Mouse (Mus musculus) embryonic facial prominence, embryonic 14.5 days (tissue): ENCODE data around the gene Cdk14. TPM values are rescaled to one million over a fixed set of nuclear protein-coding genes. Genes with fewer than 3 reads are reported as not detected.

Experiments
- ATAC-seq: fragments of 200-750 bp; cut with Nextera tagmentation; 2 replicates; pipeline ENCODE4 v1.8.0; 2017; ENCODE audit warnings: low read depth, moderate number of reproducible peaks, moderate TSS enrichment
- DNase-seq: peaks from one replicate; pipeline ENCODE4 v3.0.0-alpha.2; 2015; ENCODE audit warnings: low spot score
- H3K27ac ChIP-seq: fragments of 300-500 bp; sonication (generic); replicated peaks from 2 replicates; pipeline ENCODE4 v1.5.1; 2014; ENCODE audit warnings: low read depth, mild to moderate bottlenecking, low read length, moderate library complexity
- H3K27me3 ChIP-seq: fragments of 300-500 bp; sonication (generic); replicated peaks from 2 replicates; pipeline ENCODE4 v1.6.1; 2014; ENCODE audit warnings: low read length; ENCODE audit not compliant: control insufficient read depth, insufficient read depth
- H3K36me3 ChIP-seq: fragments of 300-500 bp; sonication (generic); 2 replicates; pipeline ENCODE4 v1.6.1; 2014; ENCODE audit warnings: low read length, mixed read lengths; ENCODE audit not compliant: control insufficient read depth, insufficient read depth
- H3K4me1 ChIP-seq: fragments of 300-500 bp; sonication (generic); 2 replicates; pipeline ENCODE4 v1.6.1; 2014; ENCODE audit warnings: antibody characterized with exemption, low read length; ENCODE audit not compliant: control insufficient read depth, insufficient read depth
- H3K4me2 ChIP-seq: fragments of 300-500 bp; sonication (generic); 2 replicates; pipeline ENCODE4 v1.6.1; 2014; ENCODE audit warnings: low read depth, mild to moderate bottlenecking, low read length, moderate library complexity, mixed read lengths
- H3K4me3 ChIP-seq: fragments of 300-500 bp; sonication (generic); 2 replicates; pipeline ENCODE4 v1.5.1; 2014; ENCODE audit warnings: low read depth, mild to moderate bottlenecking, low read length
- H3K9ac ChIP-seq: fragments of 300-500 bp; sonication (generic); 2 replicates; pipeline ENCODE4 v1.6.1; 2014; ENCODE audit warnings: low read depth, mild to moderate bottlenecking, low read length, moderate library complexity, mixed read lengths
- H3K9me3 ChIP-seq: fragments of 300-500 bp; sonication (generic); 2 replicates; pipeline ENCODE4 v1.6.1; 2016; ENCODE audit warnings: low read length; ENCODE audit not compliant: control insufficient read depth
- WGBS: fragments of 180-500 bp; shearing (Covaris S2); extraction: QIAGEN DNeasy Blood & Tissue Kit; methylation state at CpG from one replicate; pipeline ENCODE4 v1.1.7; 2014; 5-methylcytosine and 5-hydroxymethylcytosine counted together
- polyA plus RNA-seq: library from polyadenylated mRNA; unstranded; fragments of >200 nt; fragmentation: Nextera tagmentation; extraction: Ambion mirVana; gene quantifications from 2 replicates; pipeline ENCODE4 v1.2.1, GENCODE M21; 2014

Cdk14 gene
- polyA plus RNA-seq, 1 experiment from 2014 or later: 33.8 TPM

- no peak for ATAC-seq
- no peaks in the 10 kb centered on the region; the same call in 1 of the 2 replicates for H3K4me1 ChIP-seq
- no peak overlapping the region for H3K4me3 ChIP-seq
- H3K9ac ChIP-seq: no peak overlapping the region
- no peaks in the 10 kb centered on the region for H3K36me3 ChIP-seq
- 66% methylated on average over 1 of the region's 1 CpGs for WGBS
- H3K27me3 ChIP-seq: no peaks in the 10 kb centered on the region
- no peak overlapping the region for H3K4me2 ChIP-seq
- H3K27ac ChIP-seq: no peak overlapping the region
- no peaks in the 10 kb centered on the region for H3K9me3 ChIP-seq
- DNase-seq: no peak
Measured at GRCm38 (mm10) chr5:5055494-5055893, 364.6 kb downstream of the Cdk14 start.

GRCm38 (mm10) chr5:5054270-5054669, 365.8 kb downstream of the Cdk14 start:
- Histone ChIP-seq H3K9ac (no peak overlapping the region), H3K4me2 (no peak overlapping the region), H3K27me3 (no peaks in the 10 kb centered on the region), H3K4me1 (no peaks in the 10 kb centered on the region; the same call in 1 of the 2 replicates), H3K9me3 (no peaks in the 10 kb centered on the region), H3K4me3 (no peak overlapping the region), H3K36me3 (no peaks in the 10 kb centered on the region), H3K27ac (no peak overlapping the region)
- DNase-seq (no peak), ATAC-seq (peak; percentile 70; the same call in 1 of the 2 replicates)
- WGBS: 46% methylated on average over 1 of the region's 1 CpGs

- DNase-seq (no peak), ATAC-seq (no peak)
- H3K36me3 ChIP-seq: no peaks in the 10 kb centered on the region
- no peaks in the 10 kb centered on the region for H3K27me3 ChIP-seq
- no peaks in the 10 kb centered on the region for H3K9me3 ChIP-seq
- 79% methylated on average over 5 of the region's 5 CpGs for WGBS
- H3K9ac ChIP-seq: no peak overlapping the region
- H3K4me3 ChIP-seq: no peak overlapping the region
- no peak overlapping the region for H3K27ac ChIP-seq
- H3K4me2 ChIP-seq: no peak overlapping the region
- 0 out of 2 replicates have a peak, but pooled peaks cover 2% of the 10 kb centered on the region for H3K4me1 ChIP-seq
Measured at GRCm38 (mm10) chr5:5044326-5044725, 375.8 kb downstream of the Cdk14 start.

- Histone ChIP-seq H3K4me3 (no peak overlapping the region), H3K27ac (no peak overlapping the region), H3K9ac (no peak overlapping the region), H3K4me1 (0 out of 2 replicates have a peak, but pooled peaks cover 2% of the 10 kb centered on the region), H3K27me3 (no peaks in the 10 kb centered on the region), H3K4me2 (no peak overlapping the region), H3K9me3 (no peaks in the 10 kb centered on the region), H3K36me3 (no peaks in the 10 kb centered on the region)
- ATAC-seq: peak; percentile 47; the same call in 1 of the 2 replicates
- WGBS: 67% methylated on average over 1 of the region's 1 CpGs
- peak; percentile 56 for DNase-seq
Measured at GRCm38 (mm10) chr5:5042735-5043134, 377.4 kb downstream of the Cdk14 start.

GRCm38 (mm10) chr5:5041480-5041879, 378.6 kb downstream of the Cdk14 start:
- no peaks in the 10 kb centered on the region for H3K9me3 ChIP-seq
- H3K27ac ChIP-seq: no peak overlapping the region
- H3K36me3 ChIP-seq: no peaks in the 10 kb centered on the region
- 67% methylated on average over 4 of the region's 4 CpGs for WGBS
- no peak for ATAC-seq
- peak; percentile 59 for DNase-seq
- no peak overlapping the region for H3K4me3 ChIP-seq
- no peaks in the 10 kb centered on the region for H3K27me3 ChIP-seq
- no peak overlapping the region for H3K9ac ChIP-seq
- 0 out of 2 replicates have a peak, but pooled peaks cover 2% of the 10 kb centered on the region for H3K4me1 ChIP-seq
- H3K4me2 ChIP-seq: no peak overlapping the region

- 0 out of 2 replicates have a peak, but pooled peaks have one; percentile 41 for ATAC-seq
Measured at GRCm38 (mm10) chr5:5039700-5040284, 380.3 kb downstream of the Cdk14 start.

GRCm38 (mm10) chr5:5033445-5033844, 386.7 kb downstream of the Cdk14 start:
- H3K9ac ChIP-seq: no peak overlapping the region
- H3K36me3 ChIP-seq: no peaks in the 10 kb centered on the region
- no peak overlapping the region for H3K4me3 ChIP-seq
- ATAC-seq: no peak
- no peaks in the 10 kb centered on the region for H3K27me3 ChIP-seq
- H3K9me3 ChIP-seq: no peaks in the 10 kb centered on the region
- no peak overlapping the region for H3K27ac ChIP-seq
- H3K4me1 ChIP-seq: no peaks in the 10 kb centered on the region
- WGBS: 81% methylated on average over 5 of the region's 5 CpGs
- no peak overlapping the region for H3K4me2 ChIP-seq
- DNase-seq: peak; percentile 36

More at GRCm38 (mm10) chr5:5039700-5040284, 380.3 kb downstream of the Cdk14 start:
- Histone ChIP-seq H3K9ac (no peak overlapping the region), H3K4me1 (0 out of 2 replicates have a peak, but pooled peaks cover 2% of the 10 kb centered on the region), H3K27me3 (no peaks in the 10 kb centered on the region), H3K4me3 (no peak overlapping the region), H3K9me3 (no peaks in the 10 kb centered on the region), H3K4me2 (no peak overlapping the region), H3K27ac (no peak overlapping the region), H3K36me3 (no peaks in the 10 kb centered on the region)
- WGBS: 56% methylated on average over 4 of the region's 4 CpGs
- DNase-seq: no peak

GRCm38 (mm10) chr5:5032847-5033246, 387.3 kb downstream of the Cdk14 start:
- Histone ChIP-seq H3K4me2 (no peak overlapping the region), H3K4me1 (no peaks in the 10 kb centered on the region), H3K36me3 (no peaks in the 10 kb centered on the region), H3K9ac (no peak overlapping the region), H3K9me3 (no peaks in the 10 kb centered on the region), H3K27me3 (no peaks in the 10 kb centered on the region), H3K4me3 (no peak overlapping the region), H3K27ac (no peak overlapping the region)
- WGBS: 74% methylated on average over 6 of the region's 6 CpGs
- ATAC-seq (no peak), DNase-seq (no peak)

- H3K36me3 ChIP-seq: no peaks in the 10 kb centered on the region
- WGBS: 84% methylated on average over 11 of the region's 11 CpGs
- H3K4me1 ChIP-seq: no peaks in the 10 kb centered on the region
- no peak overlapping the region for H3K9ac ChIP-seq
- ATAC-seq (no peak), DNase-seq (no peak)
- H3K9me3 ChIP-seq: no peaks in the 10 kb centered on the region
- no peak overlapping the region for H3K27ac ChIP-seq
- no peaks in the 10 kb centered on the region for H3K27me3 ChIP-seq
- no peak overlapping the region for H3K4me2 ChIP-seq
- H3K4me3 ChIP-seq: no peak overlapping the region
Measured at GRCm38 (mm10) chr5:5032446-5032845, 387.7 kb downstream of the Cdk14 start.
